Mouse (Mus musculus) brain, embryonic 14.5 days (tissue): ENCODE results near the gene Msi2.

ENCODE experiments used
- CTCF ChIP-seq: fragments of 200-500 bp; IDR thresholded peaks from 2 replicates; pipeline ENCODE4 v1.5.1; 2012; ENCODE audit warnings: inconsistent platforms, mild to moderate bottlenecking, moderate library complexity, borderline replicate concordance; ENCODE audit not compliant: insufficient read depth, insufficient read length; ENCODE audit errors: extremely low read depth
- POLR2A ChIP-seq: fragments of 200-500 bp; IDR thresholded peaks from 2 replicates; pipeline ENCODE4 v1.6.1; 2012; ENCODE audit warnings: mild to moderate bottlenecking, inconsistent platforms, borderline replicate concordance; ENCODE audit not compliant: poor library complexity, insufficient read depth, insufficient read length, severe bottlenecking; ENCODE audit errors: extremely low read depth

- TF ChIP-seq CTCF (no peak), POLR2A (no peak)
Observed at GRCm38 (mm10) chr11:88713479-88713878, 4.8 kb downstream of the Msi2 start.
